Comparison of ENCODE assay signal across 9 mouse cellular contexts in genomic region chr9:74954387-74954786, GRCm38 (mm10). TPM values are rescaled to one million over a fixed set of nuclear protein-coding genes. Genes with fewer than 3 reads are reported as not detected.
DNase-seq lines count a peak whose midpoint lies in the region; ATAC-seq and TF ChIP-seq lines count a peak whose summit lies in the region.
"Had no signal": no experiment of that assay in that cellular context is flagged by ENCODE, and none has a peak within 500 bp of the region (broad histone marks: within the 10 kb centered on the region; RNA-seq: fewer than 3 reads in every experiment).

No protein-coding gene starts in this region.

- H3K4me2 ChIP-seq in heart, embryonic 16.5 days (ENCODE audit: low read depth, low read length), result peak overlapping the region; percentile 87
- peak overlapping the region; percentile 88; the same call in 1 of the 2 replicates for H3K4me2 ChIP-seq in lung, embryonic 14.5 days
- peak overlapping the region; percentile 74; the same call in 1 of the 2 replicates for H3K4me2 ChIP-seq in forebrain, embryonic 15.5 days (replicated peaks)
- H3K4me2 ChIP-seq in midbrain, embryonic 15.5 days, result peak overlapping the region; percentile 81

- no peak for TF ChIP-seq CTCF in lung, embryonic 14.5 days (IDR thresholded peaks at IDR 0.05; ENCODE audit: low read depth)
- no peak for TF ChIP-seq CTCF in lung, adult 2 months (IDR thresholded peaks at IDR 0.05; ENCODE audit: insufficient read depth, low read length)

- no peak for TF ChIP-seq POLR2A in lung, adult 2 months (IDR thresholded peaks at IDR 0.05; ENCODE audit: borderline replicate concordance, extremely low read depth, low read depth, low read length)

- ATAC-seq in heart, embryonic 16.5 days (replicated peaks; ENCODE audit: extremely low read depth, insufficient read depth, low FRiP score), result no peak
- ATAC-seq in lung, embryonic 14.5 days (ENCODE audit: insufficient read depth), result no peak
- no peak for ATAC-seq in forebrain, embryonic 15.5 days (replicated peaks)
- no peak for ATAC-seq in midbrain, embryonic 15.5 days (replicated peaks)

- no peak overlapping the region; the same call in 1 of the 2 replicates for H3K9ac ChIP-seq in heart, embryonic 16.5 days (ENCODE audit: low read length)
- H3K9ac ChIP-seq in lung, embryonic 14.5 days, result no peak overlapping the region
- H3K9ac ChIP-seq in forebrain, embryonic 15.5 days (replicated peaks), result no peak overlapping the region
- H3K9ac ChIP-seq in midbrain, embryonic 15.5 days, result peak overlapping the region; percentile 18; the same call in 1 of the 2 replicates

- H3K4me3 ChIP-seq in heart, embryonic 16.5 days (ENCODE audit: low read length), result no peak overlapping the region
- H3K4me3 ChIP-seq in lung, embryonic 14.5 days (ENCODE audit: low read depth, low read length), result no peak overlapping the region
- no peak overlapping the region for H3K4me3 ChIP-seq in lung, adult 2 months (replicated peaks; ENCODE audit: extremely low read depth, low read depth, low read length)
- no peak overlapping the region for H3K4me3 ChIP-seq in forebrain, embryonic 15.5 days
- no peak overlapping the region for H3K4me3 ChIP-seq in midbrain, embryonic 15.5 days

- DNase-seq in heart, adult 11 months, result no peak
- no peak for DNase-seq in lung, embryonic 14.5 days
- DNase-seq in lung, adult 2 months, result no peak
- DNase-seq in spleen, postnatal 10 days (ENCODE audit: low spot score in 2 of 2), result no peak
- DNase-seq in spleen, postnatal 36 days (ENCODE audit: low spot score in 2 of 2), result no peak
- DNase-seq: lung, postnatal 36 days had no signal

- peaks cover 6% of the 10 kb centered on the region for H3K36me3 ChIP-seq in heart, embryonic 16.5 days (ENCODE audit: control insufficient read depth, insufficient read depth)
- H3K36me3 ChIP-seq in lung, embryonic 14.5 days (ENCODE audit: insufficient read depth), result no peaks in the 10 kb centered on the region
- H3K36me3 ChIP-seq in forebrain, embryonic 15.5 days, result 0 out of 2 replicates have a peak, but pooled peaks cover 2% of the 10 kb centered on the region
- H3K36me3 ChIP-seq in midbrain, embryonic 15.5 days (replicated peaks), result 0 out of 2 replicates have a peak, but pooled peaks cover 4% of the 10 kb centered on the region

- H3K4me1 ChIP-seq in heart, embryonic 16.5 days (ENCODE audit: control insufficient read depth, insufficient read depth, low read length), result peaks cover 15% of the 10 kb centered on the region
- H3K4me1 ChIP-seq in lung, embryonic 14.5 days (ENCODE audit: insufficient read depth), result peaks cover 4% of the 10 kb centered on the region; the same call in 1 of the 2 replicates
- peaks cover 3% of the 10 kb centered on the region for H3K4me1 ChIP-seq in lung, adult 2 months (ENCODE audit: control insufficient read depth, insufficient read depth, low read length)
- peaks cover 14% of the 10 kb centered on the region for H3K4me1 ChIP-seq in forebrain, embryonic 15.5 days
- peaks cover 20% of the 10 kb centered on the region for H3K4me1 ChIP-seq in midbrain, embryonic 15.5 days

- H3K27ac ChIP-seq in heart, embryonic 16.5 days (ENCODE audit: low read length), result no peak overlapping the region
- H3K27ac ChIP-seq in lung, embryonic 14.5 days (ENCODE audit: low read depth), result no peak overlapping the region
- no peak overlapping the region for H3K27ac ChIP-seq in forebrain, embryonic 15.5 days (replicated peaks)
- H3K27ac ChIP-seq in midbrain, embryonic 15.5 days, result no peak overlapping the region

- peaks cover 2% of the 10 kb centered on the region; the same call in 1 of the 2 replicates for H3K9me3 ChIP-seq in heart, embryonic 16.5 days (replicated peaks; ENCODE audit: control insufficient read depth, low read length)
- no peaks in the 10 kb centered on the region for H3K9me3 ChIP-seq in lung, embryonic 14.5 days (ENCODE audit: low read depth, low read length)
- H3K9me3 ChIP-seq in forebrain, embryonic 15.5 days, result no peaks in the 10 kb centered on the region
- H3K9me3 ChIP-seq in midbrain, embryonic 15.5 days, result no peaks in the 10 kb centered on the region

- H3K27me3 ChIP-seq in heart, embryonic 16.5 days (ENCODE audit: control insufficient read depth, insufficient read depth, low read length), result no peaks in the 10 kb centered on the region
- H3K27me3 ChIP-seq in lung, embryonic 14.5 days (ENCODE audit: insufficient read depth, low read length), result no peaks in the 10 kb centered on the region
- no peaks in the 10 kb centered on the region for H3K27me3 ChIP-seq in forebrain, embryonic 15.5 days
- no peaks in the 10 kb centered on the region for H3K27me3 ChIP-seq in midbrain, embryonic 15.5 days (replicated peaks)

- WGBS in heart, embryonic 16.5 days, result 75% methylated on average over 2 of the region's 2 CpGs
- WGBS in lung, embryonic 14.5 days, result 73% methylated on average over 2 of the region's 2 CpGs
- WGBS in lung, adult 2 months, result 83% methylated on average over 2 of the region's 2 CpGs
- WGBS in forebrain, embryonic 15.5 days, result 78% methylated on average over 2 of the region's 2 CpGs
- WGBS in midbrain, embryonic 15.5 days, result 78% methylated on average over 2 of the region's 2 CpGs

RNA-seq across cellular contexts. Expression of gene Fam214a, which starts 1.7 kb away (rescaled TPM):
- polyA plus RNA-seq in heart, embryonic 16.5 days (2015; fragmentation: Nextera tagmentation; extraction: Ambion mirVana), result 11.3 and 11.4 TPM in 2 replicates
- polyA plus RNA-seq in lung, embryonic 14.5 days (2014; fragmentation: Nextera tagmentation; extraction: Ambion mirVana), result 8.9 and 9.9 TPM in 2 replicates
- 8.8 and 11.8 TPM in 2 replicates for polyA plus RNA-seq in lung, adult 2 months (2012; rRNA removed)
- 28.9 and 29.8 TPM in 2 replicates for polyA plus RNA-seq in forebrain, embryonic 15.5 days (2015; fragmentation: Nextera tagmentation; extraction: Ambion mirVana)
- 25.2 and 28.1 TPM in 2 replicates for polyA plus RNA-seq in midbrain, embryonic 15.5 days (2015; fragmentation: Nextera tagmentation; extraction: Ambion mirVana)
